Mouse (Mus musculus): ENCODE measurements around the gene Gm8265. TPM values are rescaled to one million over a fixed set of nuclear protein-coding genes. Genes with fewer than 3 reads are reported as not detected.
"Not testable (repeated sequence)": the region's sequence is repeated elsewhere in the genome, so short reads cannot be mapped to it uniquely, and the experiment has no call there.

The Gm8265 gene
- polyA plus RNA-seq (2016; fragmentation: Nextera tagmentation; extraction: Ambion mirVana): not detected in 2 replicates

GRCm38 (mm10) chr14:5632928-5633327, at the start of gene Gm8265:
TSS of gene Gm8265 (minus strand) at chr14:5633028.
- no CpG with 5 or more reads among the region's 1 CpGs for WGBS
- H3K36me3 ChIP-seq; H3K9ac ChIP-seq; H3K4me2 ChIP-seq (replicated peaks); H3K27me3 ChIP-seq; H3K4me1 ChIP-seq; H3K9me3 ChIP-seq; ATAC-seq (ENCODE audit: insufficient number of reproducible peaks, insufficient read depth, low FRiP score, low TSS enrichment); H3K27ac ChIP-seq; H3K4me3 ChIP-seq: not testable (repeated sequence)

Other genes starting within 250 kb of the Gm8265 start
- gene Gm3500, start 244.0 kb downstream of the Gm8265 start, polyA plus RNA-seq (2016; fragmentation: Nextera tagmentation; extraction: Ambion mirVana): 0.59 TPM in 1 of 2 replicates, not detected in the other
- 0.64 and 0.99 TPM in 2 replicates for gene Gm3194, start 177.6 kb downstream of the Gm8265 start, polyA plus RNA-seq (2016; fragmentation: Nextera tagmentation; extraction: Ambion mirVana)
- gene Gm8246, start 155.2 kb downstream of the Gm8265 start, polyA plus RNA-seq (2016; fragmentation: Nextera tagmentation; extraction: Ambion mirVana): not detected in 2 replicates
- gene Gm3187, start 148.8 kb downstream of the Gm8265 start, polyA plus RNA-seq (2016; fragmentation: Nextera tagmentation; extraction: Ambion mirVana): not detected in 2 replicates
- gene Gm3488, start 131.4 kb downstream of the Gm8265 start, polyA plus RNA-seq (2016; fragmentation: Nextera tagmentation; extraction: Ambion mirVana): 1.1 and 1.9 TPM in 2 replicates
- not detected in 2 replicates for gene Gm3532, start 94.5 kb downstream of the Gm8265 start, polyA plus RNA-seq (2016; fragmentation: Nextera tagmentation; extraction: Ambion mirVana)
- not detected in 2 replicates for gene Gm9603, start 54.4 kb upstream of the Gm8265 start, polyA plus RNA-seq (2016; fragmentation: Nextera tagmentation; extraction: Ambion mirVana)
- 0.28 TPM in 1 of 2 replicates, not detected in the other for gene Gm3373, start 108.5 kb upstream of the Gm8265 start, polyA plus RNA-seq (2016; fragmentation: Nextera tagmentation; extraction: Ambion mirVana)
- gene Gm3383, start 175.0 kb upstream of the Gm8265 start, polyA plus RNA-seq (2016; fragmentation: Nextera tagmentation; extraction: Ambion mirVana): 0.64 and 1.2 TPM in 2 replicates
- gene Gm3424, start 197.3 kb upstream of the Gm8265 start, polyA plus RNA-seq (2016; fragmentation: Nextera tagmentation; extraction: Ambion mirVana): not detected in 2 replicates
- 0.26 TPM in 1 of 2 replicates, not detected in the other for gene Gm8237, start 247.4 kb upstream of the Gm8265 start, polyA plus RNA-seq (2016; fragmentation: Nextera tagmentation; extraction: Ambion mirVana)